Mouse (Mus musculus) forebrain, embryonic 10.5 days (tissue): ENCODE results near the gene Srebf2. TPM values are rescaled to one million over a fixed set of nuclear protein-coding genes. Genes with fewer than 3 reads are reported as not detected.

Experiments used
- DNase-seq: peaks from one replicate; pipeline ENCODE4 v3.0.0-alpha.2; 2017; ENCODE audit warnings: low spot score; ENCODE audit errors: extremely low spot score
- H3K27ac ChIP-seq: fragments of 300-500 bp; sonication (generic); 2 replicates; pipeline ENCODE4 v1.5.1; 2016; ENCODE audit warnings: mild to moderate bottlenecking
- H3K27me3 ChIP-seq: fragments of 300-500 bp; sonication (generic); 2 replicates; pipeline ENCODE4 v1.6.1; 2016; ENCODE audit warnings: mild to moderate bottlenecking; ENCODE audit not compliant: poor library complexity, severe bottlenecking
- H3K36me3 ChIP-seq: fragments of 300-500 bp; sonication (generic); replicated peaks from 2 replicates; pipeline ENCODE4 v1.6.1; 2016; ENCODE audit warnings: mild to moderate bottlenecking, moderate library complexity
- H3K4me1 ChIP-seq: fragments of 300-500 bp; sonication (generic); 2 replicates; pipeline ENCODE4 v1.6.1; 2016
- H3K4me3 ChIP-seq: fragments of 300-500 bp; sonication (generic); 2 replicates; pipeline ENCODE4 v1.5.1; 2016; ENCODE audit warnings: mild to moderate bottlenecking, moderate library complexity
- H3K9me3 ChIP-seq: fragments of 300-500 bp; sonication (generic); 2 replicates; pipeline ENCODE4 v1.6.1; 2016; ENCODE audit warnings: mild to moderate bottlenecking, moderate library complexity
- WGBS: fragments of 180-500 bp; shearing (Covaris S2); methylation state at CpG from one replicate; pipeline ENCODE4 v1.1.7; 2016; 5-methylcytosine and 5-hydroxymethylcytosine counted together
- polyA plus RNA-seq: library from polyadenylated mRNA; unstranded; fragments of >200 nt; fragmentation: Nextera tagmentation; extraction: Ambion mirVana; gene quantifications from 2 replicates; pipeline ENCODE4 v1.2.1, GENCODE M21; 2016

The Srebf2 gene
- polyA plus RNA-seq, 1 experiment from 2014 or later = 227 TPM

DNA sequence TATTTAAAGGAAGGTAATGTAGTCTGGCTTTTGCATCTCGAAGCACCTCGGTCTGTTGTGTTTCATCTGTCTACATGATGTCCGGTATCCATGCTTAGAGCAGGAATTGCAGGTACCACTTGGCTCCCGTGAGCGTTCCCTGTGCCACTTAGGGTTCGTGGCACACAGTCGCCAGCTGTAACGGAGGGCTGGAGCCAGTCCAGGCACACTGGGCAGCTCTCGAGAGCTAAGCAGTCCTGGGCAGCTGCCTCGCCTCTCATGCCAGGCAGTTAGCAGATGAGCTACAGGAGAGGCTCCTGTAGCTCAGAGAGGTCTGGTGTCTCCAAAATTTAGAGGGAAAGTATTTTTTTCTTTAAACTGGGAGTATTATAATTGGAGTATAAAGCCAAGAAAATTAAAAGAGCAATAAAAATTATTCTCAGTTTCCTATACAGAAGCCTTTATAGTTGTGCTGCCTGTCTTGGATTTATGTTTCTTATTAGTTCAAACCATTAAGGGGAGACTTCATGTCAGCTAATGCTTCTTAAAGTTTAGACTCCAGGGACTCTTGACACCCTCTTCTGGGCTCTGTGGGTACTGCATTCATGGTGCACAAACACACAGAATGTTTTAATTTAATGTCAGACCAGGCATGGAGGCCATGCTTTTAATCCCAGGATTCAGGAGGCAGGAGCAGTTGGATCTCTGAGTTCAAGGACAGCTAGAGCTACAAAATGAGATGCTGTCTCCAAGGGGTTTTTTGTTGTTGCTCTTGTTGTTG lies 41.7 kb downstream of the Srebf2 start:
- H3K4me3 ChIP-seq = no peak overlapping the region
- 98% methylated on average over 10 of the region's 10 CpGs for WGBS
- H3K36me3 ChIP-seq = peaks cover 100% of the 10 kb centered on the region
- H3K27ac ChIP-seq = no peak overlapping the region
- H3K9me3 ChIP-seq = peaks cover 4% of the 10 kb centered on the region; the same call in 1 of the 2 replicates
- no peaks in the 10 kb centered on the region for H3K27me3 ChIP-seq
- H3K4me1 ChIP-seq = no peaks in the 10 kb centered on the region
- no peak for DNase-seq

DNA sequence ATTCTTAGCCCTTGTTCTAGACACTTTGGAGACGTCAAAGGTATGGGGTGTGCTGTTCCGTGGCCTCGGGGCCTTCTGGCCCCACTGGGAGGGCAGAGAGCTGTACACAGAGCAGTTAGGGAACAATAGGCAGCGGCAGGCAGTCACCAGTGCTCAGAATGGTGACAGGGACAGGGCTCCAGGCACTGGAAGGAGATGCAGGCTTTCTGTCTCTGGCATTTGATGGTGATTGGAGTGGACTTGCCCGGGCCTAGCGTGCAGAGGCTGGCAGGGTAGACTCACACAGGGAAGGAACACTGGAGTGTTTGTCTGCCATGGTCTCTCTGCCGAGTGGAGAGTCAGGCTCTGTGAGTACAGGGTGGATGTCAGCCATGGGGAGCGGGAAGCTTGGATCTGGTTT lies 45.6 kb downstream of the Srebf2 start:
- Histone ChIP-seq H3K9me3 (no peaks in the 10 kb centered on the region), H3K4me1 (no peaks in the 10 kb centered on the region), H3K27ac (no peak overlapping the region), H3K27me3 (no peaks in the 10 kb centered on the region), H3K4me3 (no peak overlapping the region), H3K36me3 (peaks cover 100% of the 10 kb centered on the region)
- 82% methylated on average over 8 of the region's 8 CpGs for WGBS
- DNase-seq = no peak

DNA sequence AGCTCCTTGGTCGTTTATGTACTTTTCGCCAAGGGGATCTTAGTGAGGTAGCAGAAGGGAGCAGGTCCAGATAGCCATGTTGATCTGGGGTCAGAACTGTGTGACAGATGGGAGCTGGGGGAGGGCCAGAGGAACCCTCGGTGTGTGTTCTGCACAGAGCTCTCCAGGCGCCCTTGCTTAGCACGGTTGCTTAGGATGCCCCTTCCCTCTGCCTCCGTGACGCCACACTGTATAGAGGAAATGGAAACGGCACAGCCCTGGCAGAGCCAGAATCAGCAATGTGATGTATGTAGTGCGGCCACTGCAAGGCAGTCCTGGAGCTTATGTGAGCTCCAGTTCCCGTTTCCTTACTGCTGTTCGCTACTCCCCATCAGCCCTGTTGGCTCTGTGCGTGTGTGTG lies 49.3 kb downstream of the Srebf2 start:
- no peaks in the 10 kb centered on the region for H3K9me3 ChIP-seq

DNA sequence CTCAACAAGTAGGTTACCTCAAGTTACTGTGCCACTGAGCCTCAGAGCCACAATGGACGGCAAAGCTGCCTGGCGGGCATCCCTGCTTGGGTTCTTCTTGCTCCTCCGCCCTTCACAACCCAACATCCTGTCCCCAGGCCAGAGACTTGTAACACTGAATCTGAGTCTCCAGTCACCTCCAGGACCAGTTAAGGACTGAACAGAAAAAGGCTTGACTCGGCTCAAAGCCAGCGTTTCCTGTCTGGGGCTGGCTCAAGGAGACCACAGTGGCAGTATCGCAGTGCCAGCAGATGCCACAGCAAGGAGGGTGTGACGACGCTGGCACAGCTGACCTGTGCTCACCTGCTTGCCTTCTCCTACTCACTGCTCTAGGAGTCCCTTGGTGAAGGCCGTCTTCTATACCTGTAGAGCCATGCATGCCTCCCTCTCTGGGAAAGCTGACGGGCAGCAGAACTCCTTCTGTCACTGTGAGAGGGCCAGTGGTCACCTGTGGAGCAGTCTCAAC lies 50.3 kb downstream of the Srebf2 start:
- no peak for DNase-seq
- no peak overlapping the region for H3K27ac ChIP-seq
- H3K36me3 ChIP-seq = peaks cover 99% of the 10 kb centered on the region
- whole genome bisulfite sequencing = 93% methylated on average over 10 of the region's 10 CpGs
- H3K9me3 ChIP-seq = no peaks in the 10 kb centered on the region
- H3K4me1 ChIP-seq = no peaks in the 10 kb centered on the region
- no peaks in the 10 kb centered on the region for H3K27me3 ChIP-seq
- no peak overlapping the region for H3K4me3 ChIP-seq

More for the DNA sequence above, 49.3 kb downstream of the Srebf2 start:
- WGBS = 94% methylated on average over 12 of the region's 12 CpGs
- Histone ChIP-seq H3K4me1 (no peaks in the 10 kb centered on the region), H3K27me3 (no peaks in the 10 kb centered on the region), H3K36me3 (peaks cover 99% of the 10 kb centered on the region), H3K27ac (no peak overlapping the region), H3K4me3 (no peak overlapping the region)
- no peak for DNase-seq

DNA sequence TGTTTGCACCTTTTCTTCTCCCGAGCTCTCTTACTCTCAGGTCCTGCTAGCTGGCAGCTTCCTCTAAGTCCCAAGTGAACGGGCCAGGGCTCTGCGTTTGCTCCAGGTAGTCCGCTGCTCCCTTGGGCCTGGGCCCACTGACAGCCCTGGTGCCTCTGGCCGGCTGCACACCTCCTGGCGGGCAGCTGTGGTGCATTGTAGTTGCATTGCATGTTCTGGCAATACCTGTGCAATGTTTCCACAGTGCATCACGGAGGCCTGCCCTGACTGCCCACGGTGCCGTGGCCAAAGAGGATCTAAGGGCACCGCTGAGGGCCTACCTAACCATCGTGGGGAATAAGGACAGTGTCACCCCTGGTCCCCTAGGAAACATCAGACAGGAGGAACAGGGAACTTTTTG lies 51.0 kb downstream of the Srebf2 start:
- 93% methylated on average over 11 of the region's 11 CpGs for WGBS
- Histone ChIP-seq H3K4me3 (no peak overlapping the region), H3K27me3 (no peaks in the 10 kb centered on the region), H3K27ac (no peak overlapping the region), H3K4me1 (0 out of 2 replicates have a peak, but pooled peaks cover under 1% of the 10 kb centered on the region), H3K9me3 (no peaks in the 10 kb centered on the region), H3K36me3 (peaks cover 99% of the 10 kb centered on the region)
- DNase-seq = no peak

DNA sequence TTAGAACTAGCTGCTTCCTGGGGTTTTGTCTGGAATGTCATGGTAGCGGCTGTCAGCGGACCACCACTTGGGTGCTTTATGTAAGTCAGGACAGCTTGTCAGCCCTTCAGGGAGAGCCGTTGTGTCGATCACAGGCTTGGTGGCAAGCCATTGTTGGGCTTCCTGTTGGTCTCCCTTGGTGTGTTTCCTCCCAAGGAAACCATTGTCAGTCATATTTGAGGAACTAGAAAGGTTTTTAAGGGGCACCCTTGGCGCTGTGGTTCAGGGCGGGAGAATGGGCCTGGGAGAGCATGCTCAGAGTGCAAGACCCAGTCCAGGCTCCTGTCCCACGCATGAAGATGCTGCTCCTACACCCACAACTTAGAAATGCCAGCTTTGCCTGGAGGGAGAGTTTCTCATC lies 51.4 kb downstream of the Srebf2 start:
- no peak for DNase-seq
- 91% methylated on average over 7 of the region's 7 CpGs for WGBS
- Histone ChIP-seq H3K27me3 (0 out of 2 replicates have a peak, but pooled peaks cover 2% of the 10 kb centered on the region), H3K27ac (no peak overlapping the region), H3K36me3 (peaks cover 99% of the 10 kb centered on the region), H3K4me3 (no peak overlapping the region), H3K9me3 (no peaks in the 10 kb centered on the region), H3K4me1 (0 out of 2 replicates have a peak, but pooled peaks cover 4% of the 10 kb centered on the region)

DNA sequence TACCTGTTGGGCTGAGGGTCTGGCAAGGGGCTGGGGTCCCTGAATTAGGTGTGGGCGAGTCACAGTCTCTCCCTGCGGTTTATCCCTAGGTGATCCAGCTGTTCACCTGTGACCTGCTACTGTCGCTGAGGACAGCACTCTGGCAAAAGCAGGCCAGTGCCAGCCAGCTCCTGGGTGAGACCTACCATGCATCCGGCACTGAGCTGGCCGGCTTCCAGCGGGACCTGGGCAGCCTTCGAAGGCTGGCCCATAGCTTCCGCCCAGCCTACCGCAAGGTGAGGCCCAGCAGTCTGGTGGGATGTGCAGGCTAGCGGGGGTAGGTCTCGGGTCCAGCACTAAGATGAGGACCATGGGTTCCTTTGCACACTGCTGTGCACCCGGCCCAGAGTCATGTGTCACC lies 52.6 kb downstream of the Srebf2 start:
- Histone ChIP-seq H3K36me3 (peaks cover 99% of the 10 kb centered on the region), H3K27ac (no peak overlapping the region), H3K4me1 (peaks cover 15% of the 10 kb centered on the region), H3K9me3 (no peaks in the 10 kb centered on the region), H3K4me3 (no peak overlapping the region), H3K27me3 (peaks cover 8% of the 10 kb centered on the region; the same call in 1 of the 2 replicates)
- DNase-seq = no peak
- WGBS = 91% methylated on average over 12 of the region's 12 CpGs

DNA sequence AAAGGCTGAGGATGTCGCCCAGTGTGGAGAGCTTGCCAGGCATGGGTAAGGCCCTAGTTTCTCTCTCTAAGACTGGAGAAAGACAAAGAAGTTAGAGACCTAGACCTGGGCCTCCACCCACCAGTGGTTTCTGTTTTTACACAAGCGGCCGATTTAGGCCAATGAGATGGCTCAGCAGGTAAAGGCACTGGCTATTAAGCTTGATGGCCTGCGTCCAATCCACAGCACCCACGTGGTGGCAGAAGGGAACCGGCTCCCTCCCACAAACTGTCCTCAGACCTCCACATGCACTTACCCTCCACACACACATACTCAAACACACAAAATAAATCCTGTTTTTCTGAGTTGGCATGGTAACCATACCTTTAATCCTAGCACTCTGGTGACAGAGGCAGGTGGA lies 55.1 kb downstream of the Srebf2 start:
- no peaks in the 10 kb centered on the region for H3K9me3 ChIP-seq
- peaks cover 34% of the 10 kb centered on the region for H3K4me1 ChIP-seq
- no peak overlapping the region for H3K4me3 ChIP-seq
- H3K36me3 ChIP-seq = peaks cover 99% of the 10 kb centered on the region
- peaks cover 33% of the 10 kb centered on the region for H3K27me3 ChIP-seq
- no peak overlapping the region for H3K27ac ChIP-seq
- DNase-seq = no peak
- WGBS = 94% methylated on average over 6 of the region's 6 CpGs

DNA sequence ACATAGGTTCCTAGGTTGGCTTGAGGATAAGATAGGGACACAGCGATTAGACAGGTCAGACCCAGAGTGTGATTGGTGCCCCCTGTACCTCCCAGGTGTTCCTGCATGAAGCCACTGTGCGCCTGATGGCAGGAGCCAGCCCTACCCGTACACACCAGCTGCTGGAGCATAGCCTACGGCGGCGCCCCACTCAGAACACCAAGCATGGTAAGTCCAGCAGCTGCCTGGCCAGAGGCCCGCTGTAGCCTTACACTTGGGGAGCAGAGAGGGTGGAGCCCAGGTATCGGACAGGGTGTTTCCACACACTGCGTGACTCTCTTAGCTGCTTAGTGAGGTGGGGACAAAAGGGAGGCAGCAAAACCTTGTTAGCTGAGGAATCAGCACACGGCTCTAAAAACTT lies 56.1 kb downstream of the Srebf2 start:
- no peak overlapping the region for H3K27ac ChIP-seq
- peaks cover 91% of the 10 kb centered on the region for H3K36me3 ChIP-seq
- 93% methylated on average over 10 of the region's 10 CpGs for WGBS
- H3K4me3 ChIP-seq = no peak overlapping the region
- H3K4me1 ChIP-seq = peaks cover 42% of the 10 kb centered on the region
- H3K9me3 ChIP-seq = no peaks in the 10 kb centered on the region
- H3K27me3 ChIP-seq = peaks cover 43% of the 10 kb centered on the region
- no peak for DNase-seq

DNA sequence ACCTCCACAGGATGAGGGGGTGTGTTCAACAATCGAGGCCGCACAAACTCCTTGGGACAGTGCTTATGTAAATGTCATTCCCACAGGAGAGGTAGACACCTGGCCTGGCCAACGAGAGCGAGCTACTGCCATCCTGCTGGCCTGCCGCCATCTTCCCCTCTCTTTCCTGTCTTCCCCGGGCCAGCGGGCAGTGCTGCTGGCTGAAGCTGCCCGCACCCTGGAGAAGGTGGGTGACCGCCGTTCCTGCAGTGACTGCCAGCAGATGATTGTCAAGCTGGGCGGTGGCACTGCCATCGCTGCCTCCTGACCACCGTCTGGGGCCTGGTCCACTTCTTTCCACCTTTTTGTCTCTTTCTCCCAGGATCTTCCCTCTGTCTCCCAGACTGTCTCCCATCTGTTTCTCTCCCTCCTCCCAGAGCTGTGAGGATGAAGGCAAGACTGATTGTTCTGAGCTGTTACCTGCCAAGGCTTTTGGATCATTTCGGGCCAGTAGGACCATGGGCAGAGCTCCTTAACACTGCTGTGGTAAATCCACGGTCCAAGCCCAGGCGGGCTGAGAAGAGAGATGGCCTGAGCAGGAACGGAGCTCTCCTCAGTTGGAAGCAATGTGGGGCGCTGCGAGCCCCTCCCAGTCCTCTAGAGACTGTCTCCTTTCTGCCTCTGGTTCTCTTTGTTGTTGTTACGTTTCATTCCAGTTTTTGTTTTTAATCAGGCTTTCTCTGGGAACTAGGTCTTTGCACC lies 56.8 kb downstream of the Srebf2 start:
- H3K27ac ChIP-seq = peak overlapping the region; percentile 67
- H3K9me3 ChIP-seq = no peaks in the 10 kb centered on the region
- peaks cover 42% of the 10 kb centered on the region for H3K4me1 ChIP-seq
- H3K27me3 ChIP-seq = peaks cover 50% of the 10 kb centered on the region
- H3K4me3 ChIP-seq = no peak overlapping the region
- DNase-seq = no peak
- peaks cover 90% of the 10 kb centered on the region for H3K36me3 ChIP-seq
- 68% methylated on average over 20 of the region's 20 CpGs for WGBS

DNA sequence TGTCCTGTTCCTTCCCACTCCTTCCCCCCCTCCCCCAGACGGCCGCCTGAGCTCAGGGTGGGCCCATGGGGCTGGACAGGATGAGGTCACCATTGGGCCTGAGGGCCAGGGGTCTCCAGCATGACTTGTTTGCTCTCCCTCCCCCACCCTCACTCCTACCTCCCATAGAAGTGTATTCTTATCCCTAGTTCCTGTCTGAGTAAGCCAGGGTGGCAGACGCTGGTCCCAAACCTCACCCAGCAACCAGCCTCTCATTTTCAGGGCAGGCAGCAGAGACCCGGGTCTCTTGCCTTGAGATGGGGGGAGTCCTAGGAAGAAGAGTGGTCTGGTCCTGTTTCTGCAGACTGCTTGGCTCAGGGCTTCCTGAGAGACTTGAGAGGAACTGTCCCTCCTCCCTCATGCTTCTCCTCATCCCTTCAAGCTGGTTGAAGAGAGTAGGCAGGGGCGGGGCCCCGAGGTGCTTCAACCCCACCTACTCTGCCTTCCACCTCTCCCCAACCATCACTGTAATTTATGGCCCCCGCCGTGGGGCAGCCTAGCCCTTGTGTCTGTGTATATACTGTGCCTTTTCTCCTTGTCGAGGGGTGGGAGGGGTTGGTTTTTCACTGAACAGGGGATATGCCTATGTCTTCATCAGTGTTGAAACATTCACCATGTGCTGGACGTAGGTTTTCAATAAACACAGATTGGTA lies 57.8 kb downstream of the Srebf2 start:
- Histone ChIP-seq H3K9me3 (no peaks in the 10 kb centered on the region), H3K36me3 (peaks cover 79% of the 10 kb centered on the region), H3K27me3 (peaks cover 61% of the 10 kb centered on the region), H3K4me3 (no peak overlapping the region), H3K4me1 (peaks cover 46% of the 10 kb centered on the region), H3K27ac (peak overlapping the region; percentile 22; the same call in 1 of the 2 replicates)
- WGBS = 61% methylated on average over 10 of the region's 10 CpGs
- DNase-seq = no peak

DNA sequence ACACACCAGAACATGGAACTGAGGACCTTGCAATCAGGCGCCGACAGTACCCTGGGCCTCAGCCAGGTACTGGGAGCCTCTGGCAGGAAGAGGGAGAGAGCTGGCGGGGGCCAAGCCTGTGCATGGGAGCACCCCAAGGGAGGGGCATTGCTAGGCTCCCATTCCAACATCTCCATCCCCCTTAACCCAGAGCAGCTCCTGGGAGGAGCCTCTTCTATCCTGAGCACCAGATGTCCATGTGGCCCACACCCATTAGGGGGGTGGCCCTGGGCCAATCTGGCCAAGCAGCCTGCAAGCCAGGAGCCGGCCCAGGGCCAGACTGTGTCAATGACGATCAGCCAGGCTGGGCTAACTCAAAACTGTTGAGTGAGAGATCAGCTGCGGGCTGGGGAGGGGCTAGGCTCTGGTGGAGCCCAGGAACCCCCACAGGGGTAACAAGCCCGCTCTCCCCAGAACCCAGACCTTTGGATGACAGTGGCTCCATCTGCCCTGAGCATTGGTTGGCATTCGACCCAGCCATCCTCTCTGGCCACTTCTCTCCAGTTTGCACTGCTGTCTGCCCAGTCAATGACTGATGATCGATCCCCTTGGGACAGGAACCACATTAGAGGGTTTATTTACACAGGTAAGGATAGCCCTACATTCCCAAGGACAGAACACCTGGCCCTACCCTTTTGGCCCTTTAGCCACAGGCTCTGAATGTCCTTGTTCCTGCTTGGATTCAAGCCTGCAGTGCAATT lies 59.6 kb downstream of the Srebf2 start:
- DNase-seq = no peak
- H3K4me3 ChIP-seq = 0 out of 2 replicates have a peak overlapping the region, but pooled peaks have one; percentile 30
- H3K9me3 ChIP-seq = no peaks in the 10 kb centered on the region
- H3K27ac ChIP-seq = 0 out of 2 replicates have a peak overlapping the region, but pooled peaks have one; percentile 30
- peaks cover 62% of the 10 kb centered on the region for H3K4me1 ChIP-seq
- peaks cover 78% of the 10 kb centered on the region for H3K27me3 ChIP-seq
- H3K36me3 ChIP-seq = peaks cover 63% of the 10 kb centered on the region
- WGBS = 67% methylated on average over 9 of the region's 9 CpGs
